Mouse (Mus musculus): Measurements from ENCODE around the gene Hcn2.
A peak's percentile ranks its signal among the peaks of the same experiment; 100 is the strongest.
"Not testable (repeated sequence)": the region's sequence is repeated elsewhere in the genome, so short reads cannot be mapped to it uniquely, and the experiment has no call there.

Hcn2 gene

DNA sequence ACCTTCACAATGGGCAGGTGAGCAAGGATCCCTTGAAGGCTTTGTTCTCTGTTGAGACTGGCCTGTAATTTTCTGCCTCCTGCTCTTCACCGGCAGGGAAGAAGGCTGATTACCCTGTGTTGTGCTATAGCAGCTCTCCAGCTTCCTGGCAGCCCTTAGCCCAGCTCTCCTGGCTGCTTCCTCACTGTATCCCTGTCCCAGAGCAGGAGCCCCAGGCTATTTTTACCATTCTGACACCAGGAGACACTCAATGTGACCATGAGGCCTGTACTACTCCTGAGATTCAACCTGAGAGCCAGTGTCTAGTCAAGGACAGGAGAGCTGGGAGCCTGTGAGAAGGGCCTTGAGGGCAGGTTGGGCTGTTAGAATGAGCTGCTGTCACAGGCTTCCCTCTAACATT is 29.7 kb upstream of the Hcn2 start:
- DNase-seq (ENCODE audit: inconsistent age in 2 of 2, low spot score in 1 of 2) = peak in 1 of 2 experiments; percentile 51

DNA sequence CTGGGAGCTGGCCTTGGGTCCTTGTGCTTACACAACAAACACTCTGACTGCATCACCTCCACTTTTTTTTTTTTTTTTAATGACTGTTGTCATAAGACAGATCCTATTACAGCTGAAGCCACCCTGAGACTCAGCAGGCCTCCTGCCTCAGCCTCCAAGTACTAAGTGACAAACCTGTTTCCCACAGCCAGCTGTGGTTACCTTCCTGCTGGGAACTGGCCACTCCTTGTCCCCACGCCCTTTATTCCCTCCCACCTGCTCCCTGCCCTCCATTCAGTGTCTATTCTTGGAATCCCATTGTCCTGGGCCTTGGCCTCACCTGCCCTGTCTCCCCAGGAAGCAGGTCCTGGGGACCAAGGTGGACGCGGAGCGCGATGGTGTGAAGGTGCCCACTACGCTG is 28.9 kb upstream of the Hcn2 start:
- DNase-seq (ENCODE audit: inconsistent age in 2 of 2, low spot score in 1 of 2) = no peak

DNA sequence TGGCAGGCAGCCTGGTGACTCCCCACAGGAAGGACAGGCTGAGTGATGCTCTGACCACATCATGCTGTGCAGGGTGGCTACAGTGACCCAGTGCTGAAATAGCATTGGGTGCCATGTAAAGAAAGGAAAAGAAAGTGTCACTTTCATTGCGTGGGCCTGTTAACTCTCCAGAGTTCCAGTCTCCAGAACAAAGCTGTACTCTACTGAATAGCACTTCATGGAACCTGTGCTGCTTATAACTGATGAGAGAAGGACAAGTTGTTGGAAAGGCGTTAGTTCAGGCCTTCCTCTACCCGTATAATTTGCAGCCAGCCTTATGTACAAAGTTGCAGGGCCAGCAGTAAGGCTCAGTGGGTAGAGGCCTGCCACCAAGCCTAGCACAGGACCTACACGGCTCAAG is 27.7 kb upstream of the Hcn2 start, which contains the start of gene Gzmm:
Gzmm (plus strand) TSS at position 301 of the 400 bp plus-strand sequence.
- peak in 1 of 2 experiments; percentile 52 for DNase-seq (ENCODE audit: inconsistent age in 2 of 2, low spot score in 1 of 2)

DNA sequence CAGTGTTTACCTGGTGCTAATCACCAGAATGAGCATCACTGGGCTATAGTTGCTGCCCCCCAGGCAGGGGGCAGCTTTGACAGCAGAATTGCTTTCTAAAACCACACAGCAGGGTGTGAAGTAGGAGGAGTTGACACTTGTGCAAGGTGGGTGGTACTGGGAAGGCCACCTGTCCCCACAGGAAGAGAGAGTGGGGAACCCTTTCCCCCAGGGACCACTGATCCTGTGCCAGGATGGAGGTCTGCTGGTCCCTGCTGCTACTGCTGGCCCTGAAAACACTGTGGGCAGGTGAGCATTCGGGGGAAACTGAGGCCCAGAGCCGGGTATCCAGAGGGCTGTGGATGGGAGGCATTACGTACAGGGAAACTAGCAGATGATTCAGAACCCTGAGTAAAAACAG is 27.3 kb upstream of the Hcn2 start:
- DNase-seq (ENCODE audit: inconsistent age in 2 of 2, low spot score in 1 of 2) = no peak

DNA sequence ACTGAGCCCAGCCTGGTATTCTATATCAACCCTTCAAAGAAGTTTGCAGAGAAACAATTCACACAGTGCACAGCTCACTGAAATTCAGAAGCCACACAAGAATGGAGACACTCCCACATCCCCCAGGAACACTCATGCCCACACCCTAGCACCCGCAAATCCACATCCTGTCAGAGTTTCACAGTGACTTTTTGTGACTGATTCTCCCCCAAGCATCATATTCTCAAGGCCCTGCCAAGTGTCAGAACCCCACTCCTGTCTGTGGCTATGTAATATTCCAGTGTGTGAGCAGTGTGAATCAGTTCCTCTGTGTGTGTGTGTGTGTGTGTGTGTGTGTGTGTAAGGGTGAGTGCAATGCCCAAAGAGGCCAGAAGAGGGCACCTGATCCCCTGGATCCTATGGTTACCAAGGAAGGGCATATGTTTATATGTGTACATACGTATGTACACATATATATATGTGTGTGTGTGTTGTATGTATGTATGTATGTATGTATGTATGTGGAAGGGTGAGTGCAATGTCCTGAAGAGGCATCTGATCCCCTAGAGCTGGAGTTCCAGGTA is 24.4 kb upstream of the Hcn2 start:
- no peak for DNase-seq (ENCODE audit: inconsistent age in 2 of 2, low spot score in 1 of 2)

DNA sequence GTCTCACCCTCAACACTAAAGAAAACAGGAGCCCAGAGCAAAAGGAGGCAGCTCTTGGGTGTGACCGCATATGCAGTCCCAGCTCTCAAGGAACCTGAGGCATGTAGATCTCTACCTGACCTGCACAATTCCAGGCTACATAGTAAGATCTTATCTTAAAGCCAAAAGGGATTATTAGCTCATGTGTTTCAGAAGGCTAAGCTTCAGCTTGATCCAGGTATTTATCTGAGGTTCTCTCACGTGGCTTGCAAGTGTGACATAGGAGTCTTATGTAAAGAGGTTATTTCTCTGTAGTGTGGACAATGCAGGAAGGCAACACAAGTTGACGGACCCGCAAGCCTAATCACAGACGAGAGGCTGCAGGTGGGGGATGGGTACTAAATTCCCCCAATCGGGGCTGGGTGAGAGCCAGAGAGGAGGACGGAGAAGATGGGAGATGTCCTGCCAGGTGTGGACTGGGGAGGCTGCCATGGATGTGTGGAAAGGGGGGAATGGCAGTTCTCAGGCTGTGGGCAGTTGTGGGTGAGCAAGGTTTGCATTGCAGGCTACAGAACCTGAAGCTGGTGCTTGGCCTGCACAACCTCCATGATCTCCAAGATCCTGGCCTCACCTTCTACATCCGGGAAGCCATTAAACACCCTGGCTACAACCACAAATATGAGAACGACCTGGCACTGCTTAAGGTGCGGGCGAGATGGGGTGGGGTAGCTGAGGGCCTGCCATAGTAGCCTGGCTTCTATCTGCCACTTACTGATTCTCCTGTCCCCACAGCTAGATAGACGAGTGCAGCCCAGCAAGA is 22.7 kb upstream of the Hcn2 start:
- DNase-seq (ENCODE audit: inconsistent age in 2 of 2, low spot score in 1 of 2) = no peak

DNA sequence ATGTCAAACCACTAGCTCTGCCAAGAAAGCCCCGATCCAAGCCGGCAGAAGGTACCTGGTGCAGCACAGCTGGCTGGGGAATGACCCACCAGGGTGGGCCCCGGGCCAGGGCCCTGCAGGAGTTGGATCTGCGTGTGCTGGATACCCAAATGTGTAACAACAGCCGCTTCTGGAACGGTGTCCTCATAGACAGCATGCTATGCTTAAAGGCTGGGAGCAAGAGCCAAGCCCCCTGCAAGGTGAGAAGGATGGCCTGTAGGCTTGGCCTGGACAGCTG is 22.1 kb upstream of the Hcn2 start:
- no peak for DNase-seq (ENCODE audit: inconsistent age in 2 of 2, low spot score in 1 of 2)

DNA sequence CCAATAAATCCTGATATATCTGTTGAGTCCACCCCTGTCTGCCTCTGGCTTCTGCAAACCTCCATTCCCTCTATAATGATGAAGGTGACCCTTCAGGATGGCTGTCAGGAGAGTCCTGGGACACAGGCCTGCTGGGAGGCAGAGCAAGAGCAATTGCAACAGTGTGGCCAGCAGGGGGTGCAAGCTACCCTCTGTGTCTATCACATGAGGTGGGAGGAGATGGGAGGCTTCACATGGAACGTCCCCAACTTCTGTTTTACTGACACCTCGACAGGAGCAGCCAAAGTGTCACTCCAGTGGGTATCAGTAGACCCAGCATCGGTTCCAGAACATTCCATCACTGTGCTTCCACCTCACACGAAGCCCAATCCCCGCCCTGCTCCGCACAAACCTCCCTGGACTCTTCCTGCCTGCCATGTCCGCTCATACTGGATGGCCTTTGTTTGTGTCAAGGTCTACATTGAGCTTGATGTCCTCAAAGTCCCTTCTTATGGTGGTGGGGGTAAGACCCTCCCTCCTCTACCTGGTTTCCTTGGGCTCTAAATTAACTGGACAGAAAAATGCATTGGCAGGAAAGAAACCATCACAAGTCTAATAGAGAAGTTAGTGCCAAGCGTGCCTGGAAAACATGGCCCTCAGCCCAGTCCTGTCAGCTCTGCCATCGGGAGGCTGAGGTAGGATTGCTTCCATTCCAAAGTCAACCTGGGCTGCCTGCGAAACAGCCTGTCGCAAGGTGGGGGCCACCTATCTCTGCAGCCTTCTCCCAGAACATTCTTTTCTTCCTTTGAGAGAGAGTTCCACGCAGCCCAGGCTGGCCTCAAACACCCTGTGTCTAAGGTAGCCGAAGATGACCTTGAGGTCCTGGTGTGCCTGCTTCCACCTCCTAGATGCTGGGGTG is 21.0 kb upstream of the Hcn2 start:
- peak; percentile 77 to 90 for DNase-seq (ENCODE audit: inconsistent age in 2 of 2, low spot score in 1 of 2)

DNA sequence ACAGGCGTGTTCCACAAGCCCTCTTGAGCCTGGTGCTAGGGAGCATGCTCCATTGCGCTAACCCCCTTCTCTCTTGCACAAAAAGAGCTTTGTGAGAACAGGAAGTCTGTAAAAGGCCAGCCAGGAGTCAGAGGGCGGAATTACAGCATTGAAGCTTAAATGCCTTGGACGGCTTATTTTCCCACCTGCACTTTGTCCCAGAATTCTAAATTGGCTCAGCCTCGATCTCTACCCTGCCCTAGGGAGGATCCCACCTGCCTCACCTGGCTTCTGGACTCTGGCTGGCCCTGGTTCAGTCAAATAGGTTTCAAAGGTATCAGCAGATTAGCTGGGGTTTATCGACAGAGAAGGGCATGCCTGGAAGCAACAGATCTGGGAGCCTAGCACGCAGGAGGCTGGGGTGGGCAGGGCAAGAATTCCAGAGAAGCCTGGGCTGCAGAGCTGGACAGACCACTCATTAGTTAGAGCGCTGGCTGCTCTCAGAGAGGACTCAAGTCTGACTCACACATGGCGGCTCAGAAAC is 20.2 kb upstream of the Hcn2 start:
- no peak for DNase-seq (ENCODE audit: inconsistent age in 2 of 2, low spot score in 1 of 2)

DNA sequence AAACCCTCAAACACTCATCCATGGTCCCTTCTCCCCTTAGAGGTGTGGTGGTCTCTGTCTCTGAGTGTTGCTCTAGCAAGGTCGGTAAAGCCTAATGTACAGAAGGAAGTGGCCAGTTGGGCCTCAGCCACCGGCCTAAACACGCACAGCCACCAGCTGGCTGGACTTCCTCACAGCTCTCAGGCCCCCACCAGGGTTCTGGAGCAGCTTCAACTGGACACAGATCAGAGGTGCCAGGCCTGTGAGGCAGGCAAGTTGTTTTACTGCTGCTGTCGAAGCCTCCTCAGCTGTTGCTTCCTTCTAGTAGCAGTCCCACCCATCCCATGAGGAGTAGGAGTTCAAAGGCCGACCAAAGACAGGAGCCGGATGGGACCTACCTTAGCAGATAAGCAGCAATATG is 18.5 kb upstream of the Hcn2 start:
- no peak for DNase-seq (ENCODE audit: inconsistent age in 2 of 2, low spot score in 1 of 2)

DNA sequence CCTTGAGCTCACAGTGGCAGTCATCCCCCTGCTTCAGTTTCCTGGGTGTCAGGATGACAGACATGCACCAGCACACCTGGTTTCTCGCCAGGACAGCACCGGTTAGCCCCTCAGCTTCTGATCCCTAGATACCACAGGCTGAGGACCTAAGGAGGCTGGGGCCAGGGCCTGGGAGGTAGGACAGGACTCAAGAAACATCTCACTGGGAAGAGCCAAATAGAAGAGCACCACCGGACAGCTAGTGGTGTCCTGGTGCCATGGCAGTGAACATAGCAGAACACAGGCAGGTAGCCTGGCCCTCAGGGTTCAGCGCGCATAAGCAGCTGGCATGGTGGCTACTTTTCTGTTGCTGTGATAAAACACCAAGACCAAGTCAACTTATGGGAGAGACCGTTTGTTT is 18.0 kb upstream of the Hcn2 start:
- DNase-seq (ENCODE audit: inconsistent age in 2 of 2, low spot score in 1 of 2) = no peak

DNA sequence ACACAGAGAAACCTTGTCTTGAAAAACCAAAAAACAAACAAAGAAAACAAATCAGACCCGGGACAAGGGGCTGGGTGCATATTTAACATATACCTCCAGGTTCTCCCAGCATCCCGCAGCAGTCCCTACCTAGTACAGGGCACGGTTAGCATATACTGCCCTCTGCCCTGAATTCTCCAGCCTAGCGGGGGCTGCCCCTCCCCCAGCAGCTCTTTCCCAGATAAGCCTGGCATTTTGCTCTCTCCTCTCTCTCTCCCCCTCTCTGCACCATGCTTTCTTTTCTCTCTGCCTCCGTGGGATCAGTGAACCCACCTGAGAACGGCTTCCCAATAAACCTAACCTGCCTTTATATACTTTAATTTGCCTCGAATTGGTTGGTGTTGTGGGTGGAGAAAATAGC is 15.8 kb upstream of the Hcn2 start:
- DNase-seq (ENCODE audit: inconsistent age in 2 of 2, low spot score in 1 of 2) = no peak

DNA sequence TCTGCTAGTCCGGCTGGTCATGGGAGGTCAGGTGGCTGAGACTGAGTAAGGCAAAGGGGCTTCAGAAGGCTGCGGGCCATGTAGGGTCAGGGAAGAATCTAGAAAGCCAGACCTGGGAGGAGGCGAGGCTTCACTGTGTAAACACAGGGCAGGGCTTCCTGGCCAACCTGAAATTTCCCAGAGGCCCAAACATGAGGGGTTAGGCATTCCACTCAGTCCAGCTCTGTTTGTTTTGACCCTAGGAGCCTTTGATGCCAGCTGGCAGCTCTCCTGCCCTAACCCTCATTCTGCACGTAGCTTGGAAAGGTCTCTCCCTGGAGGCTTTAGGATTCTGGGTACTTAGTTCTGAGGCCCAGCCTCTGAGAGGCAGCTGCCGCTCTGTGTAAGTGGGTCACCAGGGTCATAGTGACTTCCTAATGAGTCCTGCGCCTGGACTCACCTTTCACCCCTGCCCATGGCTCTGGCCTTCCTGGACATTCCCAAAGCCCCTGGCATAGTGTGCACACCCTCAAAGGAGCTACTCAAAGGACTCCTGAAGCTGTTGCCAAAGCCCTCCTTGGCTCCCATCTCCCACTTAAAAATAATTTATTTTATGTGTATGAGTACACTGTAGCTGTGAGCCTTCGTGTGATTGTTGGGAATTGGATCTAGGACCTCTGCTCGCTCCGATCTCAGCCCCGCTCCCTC is 14.8 kb upstream of the Hcn2 start:
- DNase-seq (ENCODE audit: inconsistent age in 2 of 2, low spot score in 1 of 2) = peak in 1 of 2 experiments; percentile 50

DNA sequence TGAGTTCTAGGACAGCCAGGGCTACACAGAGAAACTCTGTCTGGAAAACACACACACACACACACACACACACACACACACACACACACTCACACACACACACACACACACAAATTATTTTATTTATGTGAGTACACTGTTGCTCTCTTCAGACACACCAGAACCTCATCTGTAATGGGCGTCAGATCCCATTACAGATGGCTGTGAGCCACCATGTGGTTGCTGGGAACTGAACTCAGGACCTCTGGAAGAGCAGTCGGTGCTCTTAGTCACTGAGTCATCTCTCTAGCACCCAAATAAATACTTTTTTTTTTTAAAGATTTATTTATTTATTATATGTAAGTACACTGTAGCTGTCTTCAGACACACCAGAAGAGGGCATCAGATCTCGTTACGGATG is 13.5 kb upstream of the Hcn2 start:
- not testable (repeated sequence) for DNase-seq (ENCODE audit: inconsistent age in 2 of 2, low spot score in 1 of 2)

DNA sequence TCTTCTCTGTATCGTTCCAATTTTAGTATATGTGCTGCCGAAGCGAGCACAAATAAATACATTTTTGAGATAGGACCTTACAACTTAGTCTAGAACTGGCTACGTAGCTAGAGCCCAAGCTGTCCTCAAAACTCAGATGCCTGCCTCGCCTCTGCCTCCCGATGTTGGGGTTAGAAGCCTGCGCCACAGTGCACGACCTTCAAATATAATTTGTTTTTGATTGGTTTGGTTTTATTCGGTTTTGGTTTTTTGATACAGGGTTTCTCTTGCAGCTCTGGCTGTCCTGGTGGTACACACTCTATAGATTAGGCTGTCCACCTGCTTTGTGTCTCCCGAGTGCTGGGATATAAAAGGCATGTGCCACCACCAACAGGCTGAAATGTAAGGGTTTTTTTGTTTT is 12.9 kb upstream of the Hcn2 start:
- DNase-seq (ENCODE audit: inconsistent age in 2 of 2, low spot score in 1 of 2) = no peak

DNA sequence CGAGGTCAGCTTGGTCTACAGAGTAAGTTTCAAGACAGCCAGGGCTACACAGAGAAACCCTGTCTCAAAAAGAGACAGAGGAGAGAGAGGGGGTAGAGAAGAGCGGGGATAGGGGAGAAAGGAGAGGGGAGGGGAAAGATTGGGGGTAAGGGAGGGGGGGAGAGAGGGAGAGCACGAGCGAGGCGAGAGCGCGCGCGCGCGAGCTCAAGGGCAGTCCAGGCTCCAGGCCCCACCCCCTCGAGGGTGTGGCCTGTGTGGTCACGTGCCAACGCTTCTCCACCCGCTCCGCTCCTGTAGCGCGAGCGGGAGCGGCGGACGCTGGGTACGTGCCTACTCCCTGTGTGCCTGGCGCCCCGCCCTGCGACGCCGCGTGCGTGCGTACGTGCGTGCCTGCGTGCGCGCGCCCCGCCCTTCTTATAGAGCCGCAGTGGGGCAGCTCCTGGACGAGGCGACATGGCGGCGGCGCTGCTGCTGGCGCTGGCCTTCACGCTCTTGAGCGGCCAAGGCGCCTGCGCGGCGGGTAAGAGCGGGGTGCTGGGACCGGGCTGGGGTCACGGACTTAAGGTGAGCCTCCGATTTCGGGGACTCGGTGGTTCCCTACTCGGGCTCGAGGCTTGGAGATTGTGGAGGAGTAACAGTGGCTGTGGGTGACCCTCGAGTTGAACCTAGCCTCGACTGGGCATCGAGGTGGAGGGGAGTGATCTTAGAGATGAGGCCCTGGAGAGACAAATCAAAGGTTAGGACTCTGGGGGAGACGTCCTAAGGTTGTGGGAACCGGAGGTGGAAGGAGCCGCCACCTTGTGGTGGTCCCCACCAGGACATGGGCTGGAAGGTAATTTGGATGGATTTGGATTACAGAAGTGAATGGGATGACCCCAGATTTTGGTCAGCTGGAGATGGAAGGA is 12.1 kb upstream of the Hcn2 start, which contains the start of gene Bsg:
Bsg (plus strand) TSS at position 427 of the 905 bp plus-strand sequence.
- DNase-seq (ENCODE audit: inconsistent age in 2 of 2, low spot score in 1 of 2) = peak; percentile 99

DNA sequence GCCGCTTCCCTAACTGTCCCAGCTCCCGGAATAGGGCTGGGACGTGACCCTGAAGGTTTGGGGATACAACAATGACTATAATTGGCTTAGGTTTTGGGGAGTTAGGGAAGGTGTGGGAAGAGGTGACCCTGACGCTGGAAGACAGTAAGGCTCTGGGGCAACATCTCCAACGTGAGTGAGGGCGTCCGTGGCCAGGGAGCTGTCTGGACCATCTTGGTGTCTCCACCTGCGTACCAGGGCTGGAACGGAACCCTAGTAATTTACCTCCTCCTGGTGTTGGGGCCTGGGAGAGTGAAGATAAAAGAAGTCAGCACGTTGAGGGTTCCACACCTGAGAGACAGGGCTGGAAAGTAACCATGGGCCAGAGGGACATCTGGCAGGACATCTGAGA is 11.5 kb upstream of the Hcn2 start:
- DNase-seq (ENCODE audit: inconsistent age in 2 of 2, low spot score in 1 of 2) = no peak

DNA sequence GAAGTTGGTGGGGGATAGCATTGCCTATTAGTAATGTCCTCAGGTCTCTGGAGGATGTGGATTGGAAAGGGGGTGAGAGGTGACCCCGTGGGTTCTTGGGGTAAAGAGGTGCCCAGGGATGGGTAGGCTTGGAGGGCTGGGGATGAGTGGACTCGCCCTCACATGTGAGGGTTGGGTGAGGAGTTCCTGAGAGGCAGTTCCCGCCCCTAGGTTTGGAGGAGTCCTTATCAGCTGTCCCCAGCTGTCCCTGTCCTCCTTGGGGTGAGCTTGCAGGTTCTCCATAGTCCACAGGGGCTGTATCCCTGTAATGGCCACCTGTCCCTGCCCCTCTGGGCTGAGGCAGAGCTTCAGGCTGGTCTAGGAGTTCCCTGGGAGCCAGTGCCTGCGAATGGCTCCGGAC is 10.5 kb upstream of the Hcn2 start:
- no peak for DNase-seq (ENCODE audit: inconsistent age in 2 of 2, low spot score in 1 of 2)

DNA sequence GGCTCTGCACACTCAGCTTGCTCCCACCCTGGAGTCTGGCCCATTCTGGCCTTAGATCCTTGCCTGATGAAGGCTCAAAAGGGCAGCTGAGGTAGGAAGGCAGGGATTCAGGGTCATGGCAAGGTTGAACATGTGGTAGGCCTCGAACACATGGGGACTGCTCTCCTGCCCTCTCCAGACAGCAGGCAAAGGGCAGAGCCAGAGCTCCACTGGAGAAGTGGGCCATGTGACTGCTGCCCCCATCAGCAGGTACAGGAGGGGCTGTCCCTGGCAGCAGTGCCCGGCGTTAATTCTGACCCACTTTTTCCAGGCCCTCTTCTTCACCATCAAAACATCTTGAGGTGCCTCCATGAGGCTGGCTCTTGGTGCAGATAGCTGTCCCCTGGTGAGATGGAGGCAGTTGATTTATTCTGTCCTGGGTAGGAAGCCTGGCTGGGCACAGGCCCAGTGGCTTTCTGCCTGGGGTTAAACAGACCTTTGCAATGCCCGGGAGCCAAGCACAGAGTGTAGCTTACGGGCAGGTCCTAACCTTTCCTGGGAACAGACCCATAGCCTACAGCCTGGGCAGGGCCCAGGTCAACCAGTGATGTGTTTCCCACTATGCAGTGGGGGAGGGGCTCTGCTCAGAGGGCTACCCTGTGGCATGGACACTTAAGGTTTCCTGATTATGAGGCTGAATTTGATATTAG is 9.9 kb upstream of the Hcn2 start:
- DNase-seq (ENCODE audit: inconsistent age in 2 of 2, low spot score in 1 of 2) = peak in 1 of 2 experiments; percentile 59

DNA sequence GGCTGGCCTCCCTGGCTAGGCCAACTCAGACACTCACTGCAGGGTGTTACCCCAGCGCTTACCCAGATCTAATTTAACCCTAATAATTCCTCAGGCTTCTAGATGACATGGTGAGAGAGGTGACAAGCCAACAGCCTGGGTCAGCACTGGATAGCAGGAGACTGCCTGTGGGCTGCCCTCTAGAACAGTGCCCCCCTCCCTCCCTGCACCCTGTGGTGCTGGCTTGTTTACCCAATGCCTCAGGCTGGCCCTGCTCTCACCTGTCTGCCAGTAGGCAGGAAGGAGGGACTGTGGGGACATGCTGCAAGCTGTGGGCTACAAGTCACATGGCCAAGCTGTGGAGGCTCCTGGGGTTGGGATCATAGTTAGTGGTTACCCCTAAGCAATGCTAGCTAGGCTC is 9.3 kb upstream of the Hcn2 start:
- no peak for DNase-seq (ENCODE audit: inconsistent age in 2 of 2, low spot score in 1 of 2)

Data from adrenal gland, adult (tissue).